Mouse (Mus musculus): Measurements from ENCODE around the gene Gstp3. TPM values are rescaled to one million over a fixed set of nuclear protein-coding genes. Genes with fewer than 3 reads are reported as not detected.
"Not testable (repeated sequence)": the region's sequence is repeated elsewhere in the genome, so short reads cannot be mapped to it uniquely, and the experiment has no call there.

Gene Gstp3
- total RNA-seq, 2 experiments from 2014 or later = not detected

DNA sequence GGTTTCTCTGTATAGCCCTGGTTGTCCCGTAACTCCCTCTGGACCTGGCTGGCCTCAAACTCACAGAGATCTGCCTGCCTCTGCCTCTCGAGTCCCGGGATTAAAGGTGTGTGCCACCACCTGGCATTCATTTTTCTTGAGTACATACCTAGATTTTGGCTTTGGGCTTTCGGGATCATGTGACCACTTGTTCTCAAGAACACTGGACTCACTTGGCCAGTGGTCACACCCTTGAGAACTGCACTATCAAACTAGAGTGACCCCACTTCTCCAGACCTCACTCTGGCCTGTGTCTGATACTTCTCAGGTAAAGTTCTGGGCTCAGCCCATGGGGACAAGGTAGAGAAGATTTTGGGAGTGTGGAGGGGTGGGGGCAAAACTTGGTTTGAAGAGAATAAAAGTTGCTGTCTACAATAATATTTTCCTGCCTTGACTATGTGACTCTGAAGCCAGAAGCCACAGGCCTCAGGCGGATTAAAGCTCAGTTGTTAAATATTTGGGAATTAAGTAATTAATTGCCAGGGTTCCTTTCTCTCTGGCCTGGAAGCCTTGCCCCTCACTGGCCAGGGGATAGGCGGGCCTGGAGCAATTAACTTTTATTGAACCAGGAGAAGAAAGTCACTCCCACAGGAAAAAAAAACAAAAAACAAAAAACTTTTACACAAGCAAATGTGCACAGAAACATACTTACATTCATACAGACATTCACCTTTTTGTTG lies 13.5 kb upstream of the Gstp3 start:
- no peak for TF ChIP-seq CTCF (IDR thresholded peaks at IDR 0.05)
- intact Hi-C loops (cut with DNase I) = loop anchor here (2.0 kb wide), 1 partner anchor 14 kb away; the partner anchor contains the start of gene Gstp3
- H3K27ac ChIP-seq = no peak overlapping the region
- DNase-seq (ENCODE audit: extremely low spot score in 1 of 2, low spot score in 2 of 2) = no peak
- H3K4me3 ChIP-seq = no peak overlapping the region

DNA sequence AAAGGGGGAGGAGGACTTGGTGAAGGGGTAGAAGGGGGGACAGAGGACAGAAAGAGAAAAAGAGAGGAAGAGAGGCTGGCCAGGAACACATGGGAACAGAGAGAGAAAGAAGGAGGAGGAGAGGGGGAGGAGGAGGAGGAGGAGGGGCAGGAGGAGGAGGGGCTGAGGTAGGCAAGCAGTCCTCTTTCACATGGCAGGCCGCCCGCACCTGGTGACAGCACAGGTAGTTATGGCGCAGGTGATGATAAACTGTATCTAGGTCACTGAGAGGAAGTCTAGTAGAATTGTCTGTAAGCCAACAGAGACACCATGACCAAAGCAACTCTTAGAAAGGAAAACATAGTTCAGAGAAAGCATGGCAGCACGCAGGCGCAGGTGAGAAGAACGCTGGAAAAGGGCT lies 12.0 kb upstream of the Gstp3 start:
- TF ChIP-seq CTCF (IDR thresholded peaks at IDR 0.05) = no peak
- intact Hi-C loops (cut with DNase I) = no loop called here
- no peak for DNase-seq (ENCODE audit: extremely low spot score in 1 of 2, low spot score in 2 of 2)
- H3K27ac ChIP-seq = no peak overlapping the region
- no peak overlapping the region for H3K4me3 ChIP-seq

DNA sequence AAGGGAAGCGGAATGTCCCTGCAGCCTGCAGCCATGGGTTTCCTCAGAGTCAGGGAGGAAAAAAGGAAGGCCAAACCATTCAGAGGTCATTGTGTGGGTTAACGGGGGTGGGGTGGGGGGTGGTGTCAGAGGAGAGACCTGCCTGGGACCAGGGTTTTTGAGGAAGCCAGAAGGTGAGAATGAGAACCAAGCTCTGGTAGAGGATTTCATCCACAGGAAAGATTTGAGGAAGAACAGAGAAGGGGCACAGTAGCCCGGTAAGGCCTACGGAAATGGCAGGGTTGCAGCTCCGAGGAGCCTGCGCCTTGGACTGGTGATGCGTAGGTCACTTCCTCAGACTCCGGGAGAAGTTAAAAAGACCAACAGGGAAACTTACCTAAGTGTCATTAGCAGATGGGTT lies 11.4 kb upstream of the Gstp3 start:
- intact Hi-C loops (cut with DNase I) = no loop called here
- no peak for DNase-seq (ENCODE audit: extremely low spot score in 1 of 2, low spot score in 2 of 2)
- TF ChIP-seq CTCF (IDR thresholded peaks at IDR 0.05) = no peak
- Histone ChIP-seq H3K27ac (no peak overlapping the region), H3K4me3 (no peak overlapping the region)

DNA sequence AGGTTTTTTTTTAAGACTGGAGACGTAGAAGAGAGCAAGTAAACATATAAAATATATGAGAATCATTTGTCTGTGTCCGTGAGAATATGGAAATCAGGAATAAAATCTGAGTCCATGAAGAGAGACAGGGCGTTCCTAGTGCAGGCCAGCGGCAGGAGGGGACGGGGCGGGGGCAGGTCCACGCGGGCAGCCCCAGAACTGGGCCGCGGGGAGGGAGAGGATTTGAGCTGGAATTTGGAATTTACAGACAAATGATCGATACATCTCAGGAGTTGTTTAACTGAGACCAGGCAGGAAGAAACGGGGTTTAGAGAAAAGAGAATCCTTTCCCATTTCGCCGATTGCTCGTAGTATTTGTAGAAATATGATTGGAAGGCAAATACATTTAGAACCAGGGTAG lies 10.9 kb upstream of the Gstp3 start:
- Histone ChIP-seq H3K27ac (no peak overlapping the region), H3K4me3 (no peak overlapping the region)
- intact Hi-C loops (cut with DNase I) = no loop called here
- no peak for DNase-seq (ENCODE audit: extremely low spot score in 1 of 2, low spot score in 2 of 2)
- TF ChIP-seq CTCF (IDR thresholded peaks at IDR 0.05) = no peak

DNA sequence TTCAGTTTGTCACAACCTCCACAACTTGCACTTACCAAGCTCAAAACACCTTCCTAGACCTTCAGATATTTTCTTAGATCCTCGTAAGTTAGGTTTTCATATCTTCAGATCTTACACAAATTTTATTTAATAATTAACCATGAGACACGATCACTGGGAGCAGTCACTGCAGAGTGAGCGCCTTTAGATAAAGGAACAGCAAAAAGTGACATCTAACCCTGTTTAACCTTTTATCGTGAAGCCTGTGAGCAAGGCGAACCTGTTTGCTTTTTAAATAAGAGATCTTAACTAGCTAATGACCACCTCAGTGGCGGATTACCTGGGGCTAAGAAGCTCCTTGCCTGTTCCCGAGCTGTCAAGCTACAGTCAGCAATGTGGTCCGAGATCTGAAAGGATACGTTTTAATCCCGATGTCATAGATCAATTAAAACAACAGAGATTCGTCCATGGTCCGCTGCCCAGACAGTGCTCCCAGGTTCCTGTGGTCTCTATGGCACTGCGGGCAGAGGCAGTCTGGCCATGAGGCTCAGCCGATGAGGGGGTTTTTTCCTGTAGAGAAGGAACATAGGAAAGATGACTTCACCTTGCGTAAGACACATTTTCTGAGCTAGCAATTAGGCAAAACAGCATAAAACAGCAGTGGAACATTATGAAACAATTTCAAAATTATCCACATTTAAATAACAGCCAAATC lies 9.5 kb upstream of the Gstp3 start:
- no peak for DNase-seq (ENCODE audit: extremely low spot score in 1 of 2, low spot score in 2 of 2)

DNA sequence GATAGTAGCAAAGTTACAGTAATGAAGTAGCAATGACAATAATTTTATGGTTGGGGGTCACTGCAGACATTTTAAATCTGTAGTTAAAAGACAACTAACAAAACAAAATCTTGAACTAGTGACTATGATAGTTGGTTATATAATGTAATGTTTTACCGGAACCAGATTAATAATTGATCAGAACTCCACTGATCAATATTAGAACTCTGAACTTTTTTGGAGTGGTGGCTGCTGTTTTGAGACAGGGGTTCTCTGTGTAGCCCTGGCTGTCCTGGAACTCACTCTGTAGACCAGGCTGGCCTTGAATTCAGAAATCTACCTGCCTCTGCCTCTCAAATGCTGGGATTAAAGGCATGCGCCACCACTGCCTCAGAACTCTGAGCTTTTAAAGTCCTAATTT lies 8.9 kb upstream of the Gstp3 start:
- DNase-seq (ENCODE audit: extremely low spot score in 1 of 2, low spot score in 2 of 2); H3K4me3 ChIP-seq; H3K27ac ChIP-seq; intact Hi-C loops (cut with DNase I): not testable (repeated sequence)

More for the DNA sequence above, 9.5 kb upstream of the Gstp3 start:
- Histone ChIP-seq H3K4me3 (no peak overlapping the region), H3K27ac (no peak overlapping the region)
- intact Hi-C loops (cut with DNase I) = no loop called here
- no peak for TF ChIP-seq CTCF (IDR thresholded peaks at IDR 0.05)

DNA sequence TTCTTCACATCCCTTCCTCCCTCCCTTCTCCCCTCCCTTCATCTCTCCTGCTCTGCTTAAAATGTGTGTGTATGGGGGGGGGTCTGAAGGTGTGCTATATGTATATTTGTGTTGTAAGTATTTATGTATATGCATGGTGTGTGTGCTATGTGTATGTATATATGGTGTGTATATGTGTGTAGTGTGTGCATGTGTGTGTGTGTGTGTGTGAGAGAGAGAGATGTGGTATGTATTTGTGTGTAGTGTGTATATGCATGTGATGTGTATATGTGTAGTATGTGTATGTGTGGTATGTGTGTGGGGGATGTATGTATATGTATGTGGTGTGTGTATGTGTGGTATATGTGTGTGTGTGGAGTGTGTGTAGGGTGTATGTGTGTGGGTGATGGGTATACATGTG lies 7.5 kb upstream of the Gstp3 start:
- no peak for TF ChIP-seq CTCF (IDR thresholded peaks at IDR 0.05)
- DNase-seq (ENCODE audit: extremely low spot score in 1 of 2, low spot score in 2 of 2) = no peak
- Histone ChIP-seq H3K4me3 (no peak overlapping the region), H3K27ac (no peak overlapping the region)
- intact Hi-C loops (cut with DNase I) = no loop called here

DNA sequence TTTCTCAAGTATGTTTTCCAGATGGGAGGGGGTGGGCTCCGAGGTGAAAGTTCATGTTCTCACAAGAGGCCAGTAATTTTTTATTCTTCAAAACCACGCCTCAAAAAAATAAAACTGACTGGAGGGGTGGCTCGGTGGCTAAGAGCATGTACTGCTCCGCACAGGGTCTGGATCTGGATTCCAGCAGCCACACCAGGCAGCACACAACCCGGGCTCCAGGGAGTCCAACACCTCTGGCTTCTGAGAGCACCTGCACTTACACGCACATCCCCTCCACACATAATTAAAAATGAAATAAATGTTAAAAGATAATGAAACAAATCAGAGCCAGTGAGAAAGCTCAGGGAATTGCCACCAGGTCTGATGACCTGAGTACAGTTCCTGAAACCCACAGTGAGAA lies 6.9 kb upstream of the Gstp3 start:
- no peak for DNase-seq (ENCODE audit: extremely low spot score in 1 of 2, low spot score in 2 of 2)
- Histone ChIP-seq H3K4me3 (no peak overlapping the region), H3K27ac (no peak overlapping the region)
- intact Hi-C loops (cut with DNase I) = no loop called here
- no peak for TF ChIP-seq CTCF (IDR thresholded peaks at IDR 0.05)

DNA sequence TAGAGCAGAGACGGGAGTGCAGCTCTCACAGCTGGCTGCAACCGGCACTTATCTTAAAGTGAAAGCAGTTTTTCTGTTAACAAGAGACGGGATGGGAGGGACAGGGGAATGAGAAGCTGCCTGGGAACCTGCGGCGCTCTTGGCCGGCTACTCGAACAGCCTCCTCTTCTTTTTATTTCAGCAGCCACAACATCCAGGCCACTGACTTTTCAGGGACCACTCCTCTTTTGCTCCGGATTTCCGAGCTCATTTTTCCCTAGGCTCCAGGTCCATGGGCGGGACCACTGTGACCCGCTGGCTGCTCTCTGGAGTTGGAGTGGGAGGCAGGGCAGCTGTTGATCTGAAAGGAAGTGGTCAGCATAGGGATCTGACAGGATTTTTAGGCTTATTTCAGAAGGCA lies 5.1 kb upstream of the Gstp3 start:
- H3K27ac ChIP-seq; intact Hi-C loops (cut with DNase I); H3K4me3 ChIP-seq; DNase-seq (ENCODE audit: extremely low spot score in 1 of 2, low spot score in 2 of 2): not testable (repeated sequence)

DNA sequence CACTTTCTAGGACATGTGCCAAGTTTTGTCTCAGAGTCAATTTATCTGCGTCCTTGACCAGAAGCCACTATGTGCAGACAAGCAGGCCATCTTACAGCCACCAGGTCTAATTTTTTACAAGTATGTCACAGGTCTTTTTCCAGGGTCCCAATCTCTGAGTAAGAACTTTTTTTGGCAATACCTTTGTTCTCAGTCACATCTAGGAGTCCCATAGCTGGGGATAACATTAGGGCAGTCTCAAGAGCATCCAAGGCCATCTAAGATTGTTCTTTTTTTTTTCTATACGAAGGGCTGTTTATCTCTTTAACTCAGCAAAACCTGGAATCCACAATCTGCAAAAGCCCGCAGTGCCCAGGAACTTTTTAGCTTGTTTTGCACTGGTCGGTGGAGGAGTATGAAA lies 4.0 kb upstream of the Gstp3 start:
- intact Hi-C loops (cut with DNase I); H3K27ac ChIP-seq; H3K4me3 ChIP-seq; DNase-seq (ENCODE audit: extremely low spot score in 1 of 2, low spot score in 2 of 2): not testable (repeated sequence)

DNA sequence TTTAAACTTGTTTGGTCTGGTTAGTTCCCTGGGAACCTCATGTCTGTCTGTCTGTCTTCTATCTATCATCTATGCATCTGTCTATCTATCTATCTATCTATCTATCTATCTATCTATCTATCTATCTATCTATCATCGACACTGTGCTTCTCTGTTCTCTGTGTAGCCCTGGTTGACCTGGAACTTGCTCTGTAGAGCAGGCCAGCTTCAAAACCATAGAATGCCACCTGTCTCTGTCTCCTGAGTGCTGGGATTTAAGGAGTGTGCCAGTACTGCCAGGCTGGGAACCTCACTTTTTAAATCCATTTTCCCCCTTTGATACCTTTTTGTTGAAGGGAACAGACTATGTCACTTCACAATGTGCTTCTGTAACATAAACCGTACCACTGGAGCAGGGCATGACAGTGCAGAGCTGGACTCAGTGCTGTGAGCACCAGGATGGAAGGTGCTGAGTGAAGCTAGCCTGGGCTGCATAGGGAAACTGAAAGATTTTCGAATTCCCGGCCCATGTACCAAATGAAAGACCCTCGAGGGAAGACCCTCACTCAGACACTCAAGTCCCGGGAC lies 1.6 kb upstream of the Gstp3 start:
- H3K27ac ChIP-seq = no peak overlapping the region
- intact Hi-C loops (cut with DNase I) = no loop called here
- H3K4me3 ChIP-seq = no peak overlapping the region
- TF ChIP-seq CTCF (IDR thresholded peaks at IDR 0.05) = no peak
- no peak for DNase-seq (ENCODE audit: extremely low spot score in 1 of 2, low spot score in 2 of 2)

DNA sequence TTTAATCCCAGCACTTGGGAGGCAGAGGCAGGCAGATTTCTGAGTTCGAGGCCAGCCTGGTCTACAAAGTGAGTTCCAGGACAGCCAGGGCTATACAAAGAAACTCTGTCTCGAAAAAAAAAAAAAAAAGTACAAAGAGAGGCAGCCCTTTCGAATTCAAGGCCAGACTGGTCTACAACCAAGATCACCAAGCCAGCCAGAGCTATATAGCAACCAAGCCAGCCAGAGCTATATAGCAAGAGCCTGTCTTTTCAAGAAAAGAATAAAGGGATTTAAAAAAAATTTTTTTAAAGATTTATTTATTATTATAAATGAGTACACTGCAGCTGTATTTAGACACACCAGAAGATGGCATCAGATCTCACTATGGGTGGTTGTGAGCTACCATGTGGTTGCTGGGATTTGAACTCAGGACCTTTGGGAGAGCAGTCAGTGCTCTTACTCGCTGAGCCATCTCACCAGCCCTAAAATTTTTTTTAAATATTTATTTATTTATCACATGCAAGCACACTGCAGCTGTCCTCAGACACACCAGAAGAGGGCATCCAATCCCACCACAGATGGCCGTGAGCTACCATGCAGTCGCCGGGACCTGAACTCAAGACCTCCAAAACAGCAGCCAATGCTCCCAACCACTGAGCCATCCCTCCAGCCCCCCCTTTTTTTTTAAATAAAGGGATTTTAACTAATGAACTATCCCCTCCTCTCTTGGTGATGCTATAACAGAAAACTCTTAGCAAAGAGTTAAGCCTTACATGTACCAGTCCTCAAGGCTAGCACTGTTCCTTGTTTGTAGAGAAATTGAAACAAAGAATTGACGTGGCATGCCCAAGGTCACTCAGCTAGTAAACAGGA lies 902 bp upstream of the Gstp3 start:
- H3K4me3 ChIP-seq; H3K27ac ChIP-seq; DNase-seq (ENCODE audit: extremely low spot score in 1 of 2, low spot score in 2 of 2); intact Hi-C loops (cut with DNase I): not testable (repeated sequence)
